Mouse (Mus musculus) kidney, adult 11 months (tissue): ENCODE measurements around the gene Gpx7.

Experiments
- DNase-seq: peaks from one replicate; pipeline ENCODE4 v3.0.0; 2022

The Gpx7 gene

GRCm38 (mm10) chr4:108406861-108407401 lies at the start of gene Gpx7:
Gpx7 (minus strand) TSS chr4:108406961.
- DNase-seq = no peak

- DNase-seq = peak; percentile 43
Observed at GRCm38 (mm10) chr4:108456028-108456427, 49.3 kb upstream of the Gpx7 start.

- DNase-seq = no peak
Observed at GRCm38 (mm10) chr4:108448091-108448490, 41.3 kb upstream of the Gpx7 start.

- peak; percentile 74 for DNase-seq
Observed at GRCm38 (mm10) chr4:108438082-108438840, 31.5 kb upstream of the Gpx7 start.

- no peak for DNase-seq
Observed at GRCm38 (mm10) chr4:108436225-108436624, 29.5 kb upstream of the Gpx7 start.

- no peak for DNase-seq
Observed at GRCm38 (mm10) chr4:108435646-108436045, 28.9 kb upstream of the Gpx7 start.

GRCm38 (mm10) chr4:108434781-108435180 lies 28.0 kb upstream of the Gpx7 start:
- no peak for DNase-seq

- no peak for DNase-seq
Observed at GRCm38 (mm10) chr4:108434221-108434620, 27.5 kb upstream of the Gpx7 start.

- no peak for DNase-seq
Observed at GRCm38 (mm10) chr4:108433341-108433740, 26.6 kb upstream of the Gpx7 start.

GRCm38 (mm10) chr4:108431561-108431936 lies 24.8 kb upstream of the Gpx7 start:
- DNase-seq = no peak

GRCm38 (mm10) chr4:108430656-108431560 lies 24.1 kb upstream of the Gpx7 start:
- no peak for DNase-seq

- DNase-seq = no peak
Observed at GRCm38 (mm10) chr4:108428341-108428721, 21.6 kb upstream of the Gpx7 start.

- no peak for DNase-seq
Observed at GRCm38 (mm10) chr4:108427719-108428340, 21.1 kb upstream of the Gpx7 start.

- DNase-seq = no peak
Observed at GRCm38 (mm10) chr4:108424587-108424986, 17.8 kb upstream of the Gpx7 start.

- no peak for DNase-seq
Observed at GRCm38 (mm10) chr4:108407621-108408020, 860 bp upstream of the Gpx7 start.

- DNase-seq = peak; percentile 37
Observed at GRCm38 (mm10) chr4:108406138-108406860, 462 bp downstream of the Gpx7 start.

- DNase-seq = peak; percentile 13
Observed at GRCm38 (mm10) chr4:108405766-108406137, 1.0 kb downstream of the Gpx7 start.

- DNase-seq = no peak
Observed at GRCm38 (mm10) chr4:108403861-108404635, 2.7 kb downstream of the Gpx7 start.

- no peak for DNase-seq
Observed at GRCm38 (mm10) chr4:108400395-108400794, 6.4 kb downstream of the Gpx7 start.

- no peak for DNase-seq
Observed at GRCm38 (mm10) chr4:108394236-108394635, 12.5 kb downstream of the Gpx7 start.

- DNase-seq = peak; percentile 10
Observed at GRCm38 (mm10) chr4:108392558-108392957, 14.2 kb downstream of the Gpx7 start.

GRCm38 (mm10) chr4:108391124-108391523 lies 15.6 kb downstream of the Gpx7 start:
- no peak for DNase-seq
